Mouse (Mus musculus): ENCODE results near the gene Card11. TPM values are rescaled to one million over a fixed set of nuclear protein-coding genes. Genes with fewer than 3 reads are reported as not detected.

The Card11 gene
- polyA plus RNA-seq, 1 experiment from 2014 or later, result 1.4 TPM

DNA sequence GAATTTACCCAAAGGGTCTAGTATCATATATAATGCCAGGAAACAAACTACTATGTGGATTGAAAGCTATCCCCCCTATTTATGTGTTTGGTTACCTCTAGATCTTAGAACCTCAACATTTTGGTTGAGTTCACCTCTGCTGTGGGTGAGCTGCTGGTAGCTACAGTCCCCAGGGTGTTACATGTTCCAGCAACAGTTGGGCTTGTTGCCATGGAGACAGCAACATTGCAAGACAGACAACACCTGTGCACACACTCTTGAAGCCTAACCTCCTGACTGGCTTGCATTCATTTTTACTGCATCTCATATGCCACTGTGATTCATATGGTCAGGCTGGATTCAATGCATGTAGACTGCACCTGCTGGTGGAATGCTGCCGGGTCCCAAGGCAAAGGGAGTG lies 32.6 kb upstream of the Card11 start:
- H3K4me3 ChIP-seq (ENCODE audit: low read length), result no peak overlapping the region
- no peak for ATAC-seq (replicated peaks; ENCODE audit: extremely low read depth, insufficient read depth, low FRiP score)
- H3K4me2 ChIP-seq (ENCODE audit: low read depth, low read length), result no peak overlapping the region
- H3K27ac ChIP-seq (ENCODE audit: low read length), result no peak overlapping the region
- no peaks in the 10 kb centered on the region for H3K36me3 ChIP-seq (ENCODE audit: control insufficient read depth, insufficient read depth)
- H3K9ac ChIP-seq (ENCODE audit: low read length), result no peak overlapping the region
- WGBS, result 90% methylated on average over 1 of the region's 1 CpGs
- H3K27me3 ChIP-seq (ENCODE audit: control insufficient read depth, insufficient read depth, low read length), result no peaks in the 10 kb centered on the region
- H3K9me3 ChIP-seq (replicated peaks; ENCODE audit: control insufficient read depth, low read length), result no peaks in the 10 kb centered on the region; the same call in 1 of the 2 replicates
- no peaks in the 10 kb centered on the region for H3K4me1 ChIP-seq (ENCODE audit: control insufficient read depth, insufficient read depth, low read length)

DNA sequence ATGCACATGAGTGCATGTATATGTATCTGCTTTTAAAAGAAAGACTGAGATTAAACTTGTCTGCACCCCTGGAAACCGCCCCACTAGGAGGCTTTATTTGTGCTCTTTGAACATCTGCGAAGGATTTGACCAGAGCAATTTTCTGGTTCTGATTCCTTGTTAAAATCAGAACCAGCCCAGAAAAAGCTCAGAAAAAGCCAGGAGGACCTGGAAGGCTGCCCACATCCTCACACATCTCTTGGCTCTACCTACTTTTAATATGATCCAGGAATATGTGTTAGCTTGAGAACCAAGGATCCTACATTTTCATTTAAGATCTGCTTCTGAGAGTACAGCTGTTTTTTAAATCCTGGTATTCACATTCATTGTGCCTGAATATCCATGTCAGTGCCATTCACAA lies 29.0 kb upstream of the Card11 start:
- no peak overlapping the region for H3K27ac ChIP-seq (ENCODE audit: low read length)
- peaks cover 2% of the 10 kb centered on the region; the same call in 1 of the 2 replicates for H3K9me3 ChIP-seq (replicated peaks; ENCODE audit: control insufficient read depth, low read length)
- 88% methylated on average over 2 of the region's 2 CpGs for WGBS
- H3K4me1 ChIP-seq (ENCODE audit: control insufficient read depth, insufficient read depth, low read length), result no peaks in the 10 kb centered on the region
- ATAC-seq (replicated peaks; ENCODE audit: extremely low read depth, insufficient read depth, low FRiP score), result no peak
- no peak overlapping the region for H3K4me2 ChIP-seq (ENCODE audit: low read depth, low read length)
- no peak overlapping the region for H3K9ac ChIP-seq (ENCODE audit: low read length)
- no peaks in the 10 kb centered on the region for H3K36me3 ChIP-seq (ENCODE audit: control insufficient read depth, insufficient read depth)
- no peak overlapping the region for H3K4me3 ChIP-seq (ENCODE audit: low read length)
- H3K27me3 ChIP-seq (ENCODE audit: control insufficient read depth, insufficient read depth, low read length), result no peaks in the 10 kb centered on the region

DNA sequence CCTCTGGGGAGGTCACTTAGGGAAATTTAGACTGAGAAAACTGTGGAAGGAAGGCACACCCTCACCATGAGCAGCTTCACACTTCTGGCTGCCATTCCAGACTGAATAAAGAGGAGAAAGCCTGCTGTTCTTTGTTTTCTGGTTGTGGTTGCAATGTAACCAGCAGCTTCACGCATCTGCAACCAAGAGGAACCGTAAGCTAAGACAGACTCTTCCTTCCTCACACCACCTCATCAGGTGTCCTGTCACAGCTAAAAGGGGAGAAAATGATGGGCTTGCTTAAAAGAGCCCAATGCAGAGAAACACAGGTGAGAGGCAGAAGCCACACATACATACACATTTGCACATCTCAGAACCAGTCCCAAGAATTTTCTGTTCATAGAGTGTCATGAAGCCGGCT lies 25.3 kb upstream of the Card11 start:
- 80% methylated on average over 3 of the region's 3 CpGs for WGBS
- Histone ChIP-seq H3K9ac (ENCODE audit: low read length) (no peak overlapping the region), H3K27ac (ENCODE audit: low read length) (no peak overlapping the region), H3K36me3 (ENCODE audit: control insufficient read depth, insufficient read depth) (no peaks in the 10 kb centered on the region), H3K4me3 (ENCODE audit: low read length) (no peak overlapping the region), H3K4me2 (ENCODE audit: low read depth, low read length) (no peak overlapping the region), H3K9me3 (replicated peaks; ENCODE audit: control insufficient read depth, low read length) (peaks cover 16% of the 10 kb centered on the region), H3K27me3 (ENCODE audit: control insufficient read depth, insufficient read depth, low read length) (no peaks in the 10 kb centered on the region), H3K4me1 (ENCODE audit: control insufficient read depth, insufficient read depth, low read length) (no peaks in the 10 kb centered on the region)
- no peak for ATAC-seq (replicated peaks; ENCODE audit: extremely low read depth, insufficient read depth, low FRiP score)

DNA sequence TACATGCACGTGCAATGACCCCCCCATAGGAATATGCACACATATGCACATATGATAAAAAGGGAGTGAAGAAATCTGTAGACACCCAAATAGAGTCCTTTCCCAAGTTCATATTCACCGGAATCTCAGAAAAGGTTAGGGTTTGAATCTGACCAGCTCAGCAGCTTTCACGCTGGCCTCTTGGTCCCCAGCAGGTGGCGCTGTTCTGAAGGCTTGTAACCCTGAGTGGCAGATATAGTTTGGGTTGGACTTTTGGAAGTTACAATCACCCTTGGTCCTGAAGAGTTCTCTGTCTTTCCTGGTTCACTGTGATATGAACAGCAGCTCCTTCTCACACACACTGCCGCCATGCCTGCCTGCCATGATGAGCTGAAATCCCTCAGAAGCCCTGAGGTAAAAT lies 24.1 kb upstream of the Card11 start:
- no peak overlapping the region for H3K9ac ChIP-seq (ENCODE audit: low read length)
- 61% methylated on average over 5 of the region's 5 CpGs for WGBS
- no peak for ATAC-seq (replicated peaks; ENCODE audit: extremely low read depth, insufficient read depth, low FRiP score)

DNA sequence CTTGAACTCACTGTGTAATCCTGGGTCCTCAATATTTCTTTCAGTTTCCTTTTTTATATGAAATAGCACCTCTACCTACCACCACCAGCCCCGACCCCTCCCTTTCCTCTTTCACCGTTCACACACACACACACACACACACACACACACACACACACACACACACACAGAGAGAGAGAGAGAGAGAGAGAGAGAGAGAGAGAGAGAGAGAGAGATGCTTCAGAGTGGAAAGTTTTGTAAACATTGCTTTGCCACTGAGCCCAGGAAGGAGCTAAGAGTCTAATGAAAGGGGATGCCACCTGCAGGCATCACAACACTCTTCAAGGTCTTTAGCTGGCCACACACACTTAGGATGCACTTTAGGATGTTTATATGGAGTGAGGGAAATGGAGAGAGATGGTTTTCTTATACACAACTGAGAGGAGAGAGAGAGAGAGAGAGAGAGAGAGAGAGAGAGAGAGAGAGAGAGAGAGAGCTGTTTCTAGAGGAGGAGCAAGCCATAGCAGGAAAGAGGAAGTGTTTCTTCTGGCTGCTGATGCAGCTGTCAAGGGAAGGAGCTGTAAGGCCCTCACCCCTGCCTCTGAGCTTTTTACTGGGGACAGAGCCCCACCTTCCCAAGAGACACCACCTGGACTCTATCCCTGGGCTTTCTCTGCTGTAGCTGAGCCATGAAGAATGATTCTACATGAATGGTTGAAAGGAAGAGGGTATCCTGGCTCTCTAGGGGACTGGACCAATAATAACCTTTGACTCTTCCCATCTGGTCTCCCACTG lies 17.7 kb upstream of the Card11 start:
- peaks cover 13% of the 10 kb centered on the region for H3K9me3 ChIP-seq (replicated peaks; ENCODE audit: control insufficient read depth, low read length)
- 72% methylated on average over 2 of the region's 2 CpGs for WGBS
- H3K27ac ChIP-seq (ENCODE audit: low read length), result no peak overlapping the region

More for the DNA sequence above, 24.1 kb upstream of the Card11 start:
- Histone ChIP-seq H3K4me2 (ENCODE audit: low read depth, low read length) (no peak overlapping the region), H3K27ac (ENCODE audit: low read length) (no peak overlapping the region), H3K4me1 (ENCODE audit: control insufficient read depth, insufficient read depth, low read length) (no peaks in the 10 kb centered on the region), H3K27me3 (ENCODE audit: control insufficient read depth, insufficient read depth, low read length) (no peaks in the 10 kb centered on the region), H3K4me3 (ENCODE audit: low read length) (no peak overlapping the region), H3K9me3 (replicated peaks; ENCODE audit: control insufficient read depth, low read length) (peaks cover 16% of the 10 kb centered on the region), H3K36me3 (ENCODE audit: control insufficient read depth, insufficient read depth) (no peaks in the 10 kb centered on the region)

DNA sequence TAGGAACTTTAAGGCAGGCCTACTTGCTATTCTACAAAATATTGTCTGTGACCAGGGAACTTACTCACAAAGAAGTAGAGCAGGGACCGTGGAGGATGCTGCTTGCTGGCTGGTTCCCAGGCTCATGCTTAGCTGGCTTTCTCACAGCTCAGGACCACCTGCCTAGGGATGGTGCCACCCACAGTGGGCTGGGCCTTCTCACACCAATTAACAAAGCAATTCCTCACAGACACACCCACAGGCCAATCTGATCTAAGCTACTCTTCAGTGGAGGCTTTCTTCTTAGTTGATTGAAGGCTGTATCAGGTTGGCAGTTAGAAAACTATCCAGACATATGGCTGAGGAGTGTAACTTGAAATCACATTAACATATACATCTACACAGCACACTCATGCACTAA lies 15.7 kb upstream of the Card11 start:
- H3K36me3 ChIP-seq (ENCODE audit: control insufficient read depth, insufficient read depth), result no peaks in the 10 kb centered on the region
- no peak overlapping the region for H3K4me3 ChIP-seq (ENCODE audit: low read length)
- no peak overlapping the region for H3K4me2 ChIP-seq (ENCODE audit: low read depth, low read length)
- ATAC-seq (replicated peaks; ENCODE audit: extremely low read depth, insufficient read depth, low FRiP score), result no peak
- H3K27me3 ChIP-seq (ENCODE audit: control insufficient read depth, insufficient read depth, low read length), result no peaks in the 10 kb centered on the region
- no peaks in the 10 kb centered on the region for H3K9me3 ChIP-seq (replicated peaks; ENCODE audit: control insufficient read depth, low read length)
- WGBS, result 63% methylated on average over 1 of the region's 1 CpGs
- H3K27ac ChIP-seq (ENCODE audit: low read length), result no peak overlapping the region
- no peak overlapping the region for H3K9ac ChIP-seq (ENCODE audit: low read length)
- no peaks in the 10 kb centered on the region for H3K4me1 ChIP-seq (ENCODE audit: control insufficient read depth, insufficient read depth, low read length)

More for the DNA sequence above, 17.7 kb upstream of the Card11 start:
- Histone ChIP-seq H3K27me3 (ENCODE audit: control insufficient read depth, insufficient read depth, low read length) (no peaks in the 10 kb centered on the region), H3K4me3 (ENCODE audit: low read length) (no peak overlapping the region), H3K4me2 (ENCODE audit: low read depth, low read length) (no peak overlapping the region), H3K4me1 (ENCODE audit: control insufficient read depth, insufficient read depth, low read length) (no peaks in the 10 kb centered on the region), H3K9ac (ENCODE audit: low read length) (no peak overlapping the region), H3K36me3 (ENCODE audit: control insufficient read depth, insufficient read depth) (no peaks in the 10 kb centered on the region)
- no peak; the same call in 1 of the 2 replicates for ATAC-seq (replicated peaks; ENCODE audit: extremely low read depth, insufficient read depth, low FRiP score)

DNA sequence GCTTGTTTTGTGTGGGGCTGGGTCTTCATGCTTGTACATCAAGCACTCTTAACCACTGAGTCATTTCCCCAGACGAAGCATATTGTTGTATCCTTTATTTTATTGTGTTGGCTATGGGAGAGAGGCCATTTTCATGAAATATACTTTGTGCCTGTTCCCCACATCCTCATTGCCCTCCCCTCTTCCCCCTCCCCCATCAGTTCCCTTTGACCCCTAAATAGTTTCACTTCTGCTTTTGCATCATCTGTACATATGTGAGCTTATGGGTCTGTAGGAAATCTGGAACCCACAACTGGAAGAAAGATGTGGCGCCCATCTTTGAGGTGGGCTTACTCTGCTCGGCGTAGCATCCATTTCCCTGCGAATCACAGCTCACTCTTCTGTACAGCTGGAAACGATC lies 13.8 kb upstream of the Card11 start:
- Histone ChIP-seq H3K36me3 (ENCODE audit: control insufficient read depth, insufficient read depth) (no peaks in the 10 kb centered on the region), H3K9ac (ENCODE audit: low read length) (no peak overlapping the region), H3K4me2 (ENCODE audit: low read depth, low read length) (no peak overlapping the region), H3K4me3 (ENCODE audit: low read length) (no peak overlapping the region), H3K4me1 (ENCODE audit: control insufficient read depth, insufficient read depth, low read length) (no peaks in the 10 kb centered on the region), H3K27ac (ENCODE audit: low read length) (no peak overlapping the region), H3K27me3 (ENCODE audit: control insufficient read depth, insufficient read depth, low read length) (no peaks in the 10 kb centered on the region), H3K9me3 (replicated peaks; ENCODE audit: control insufficient read depth, low read length) (no peaks in the 10 kb centered on the region)
- ATAC-seq (replicated peaks; ENCODE audit: extremely low read depth, insufficient read depth, low FRiP score), result no peak
- 87% methylated on average over 6 of the region's 6 CpGs for WGBS

DNA sequence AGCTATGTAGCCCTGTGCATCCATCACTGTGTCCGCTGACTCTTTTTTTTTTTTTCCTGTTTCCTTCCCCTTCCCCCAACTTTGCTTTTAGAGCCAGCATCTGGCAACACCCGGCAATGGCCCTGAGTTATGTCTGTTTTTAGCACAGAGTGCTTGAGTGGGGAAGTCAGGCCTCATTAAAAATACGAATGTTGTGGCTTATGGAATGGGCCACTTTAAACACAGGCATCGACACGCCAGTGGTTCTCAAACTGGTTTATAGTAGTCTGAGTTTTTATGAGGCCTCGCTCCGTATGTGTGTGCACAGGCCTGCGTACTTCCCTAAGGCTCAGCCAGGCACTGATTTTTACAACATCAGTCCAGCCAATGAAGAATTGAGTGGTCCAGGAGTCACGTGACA lies 13.1 kb upstream of the Card11 start:
- Histone ChIP-seq H3K9me3 (replicated peaks; ENCODE audit: control insufficient read depth, low read length) (no peaks in the 10 kb centered on the region), H3K9ac (ENCODE audit: low read length) (no peak overlapping the region), H3K27ac (ENCODE audit: low read length) (no peak overlapping the region), H3K4me1 (ENCODE audit: control insufficient read depth, insufficient read depth, low read length) (no peaks in the 10 kb centered on the region), H3K4me3 (ENCODE audit: low read length) (no peak overlapping the region), H3K4me2 (ENCODE audit: low read depth, low read length) (no peak overlapping the region), H3K27me3 (ENCODE audit: control insufficient read depth, insufficient read depth, low read length) (no peaks in the 10 kb centered on the region), H3K36me3 (ENCODE audit: control insufficient read depth, insufficient read depth) (no peaks in the 10 kb centered on the region)
- WGBS, result 49% methylated on average over 9 of the region's 9 CpGs
- ATAC-seq (replicated peaks; ENCODE audit: extremely low read depth, insufficient read depth, low FRiP score), result no peak; the same call in 1 of the 2 replicates

DNA sequence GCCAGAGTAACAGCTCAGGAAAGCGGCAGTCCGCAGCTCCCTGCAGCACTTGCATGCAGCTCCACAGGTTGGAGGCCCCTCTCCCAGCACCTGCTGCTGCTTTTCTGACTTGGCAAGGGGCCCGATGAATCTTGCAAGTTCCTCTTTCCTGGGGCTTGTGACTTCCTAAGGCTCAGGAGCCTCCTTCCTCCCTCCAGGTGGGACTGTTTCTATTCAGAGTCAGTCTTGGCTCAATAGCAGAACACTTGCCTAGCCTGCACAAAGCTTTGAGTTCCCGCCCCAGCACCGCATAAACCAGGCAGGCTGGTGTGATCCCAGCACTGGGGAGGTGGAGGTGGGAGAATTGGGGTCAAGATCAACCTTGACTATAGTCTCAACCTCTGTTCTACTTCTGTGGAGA lies 5.1 kb upstream of the Card11 start:
- H3K27ac ChIP-seq (ENCODE audit: low read length), result no peak overlapping the region
- 59% methylated on average over 5 of the region's 5 CpGs for WGBS
- no peak for ATAC-seq (replicated peaks; ENCODE audit: extremely low read depth, insufficient read depth, low FRiP score)
- no peak overlapping the region for H3K4me3 ChIP-seq (ENCODE audit: low read length)
- H3K36me3 ChIP-seq (ENCODE audit: control insufficient read depth, insufficient read depth), result no peaks in the 10 kb centered on the region
- H3K4me1 ChIP-seq (ENCODE audit: control insufficient read depth, insufficient read depth, low read length), result no peaks in the 10 kb centered on the region
- no peak overlapping the region for H3K9ac ChIP-seq (ENCODE audit: low read length)
- H3K4me2 ChIP-seq (ENCODE audit: low read depth, low read length), result no peak overlapping the region
- no peaks in the 10 kb centered on the region for H3K9me3 ChIP-seq (replicated peaks; ENCODE audit: control insufficient read depth, low read length)
- no peaks in the 10 kb centered on the region for H3K27me3 ChIP-seq (ENCODE audit: control insufficient read depth, insufficient read depth, low read length)
